Mouse (Mus musculus) intestine, embryonic 14.5 days (tissue): ENCODE results near the gene Pde7b. TPM values are rescaled to one million over a fixed set of nuclear protein-coding genes. Genes with fewer than 3 reads are reported as not detected.

Experiments used
- ATAC-seq: fragments of 200-750 bp; cut with Nextera tagmentation; replicated peaks from 2 replicates; pipeline ENCODE4 v1.8.0; 2017; ENCODE audit warnings: low read depth, moderate number of reproducible peaks, moderate TSS enrichment, moderate library complexity; ENCODE audit not compliant: low FRiP score, low TSS enrichment
- DNase-seq: peaks from one replicate; pipeline ENCODE4 v3.0.0-alpha.2; 2018; ENCODE audit warnings: low spot score
- H3K27ac ChIP-seq: fragments of 300-500 bp; sonication (generic); 2 replicates; pipeline ENCODE4 v1.5.1; 2014; ENCODE audit warnings: low read depth, mild to moderate bottlenecking, control low read depth
- H3K27me3 ChIP-seq: fragments of 300-500 bp; sonication (generic); replicated peaks from 2 replicates; pipeline ENCODE4 v1.6.1; 2014; ENCODE audit warnings: low read length, control low read depth; ENCODE audit not compliant: control insufficient read depth, insufficient read depth
- H3K36me3 ChIP-seq: fragments of 300-500 bp; sonication (generic); 2 replicates; pipeline ENCODE4 v1.6.1; 2014; ENCODE audit warnings: low read length, control low read depth; ENCODE audit not compliant: control insufficient read depth, insufficient read depth
- H3K4me1 ChIP-seq: fragments of 300-500 bp; sonication (generic); replicated peaks from 2 replicates; pipeline ENCODE4 v1.6.1; 2014; ENCODE audit warnings: low read length, control low read depth, mixed read lengths; ENCODE audit not compliant: control insufficient read depth, insufficient read depth
- H3K4me2 ChIP-seq: fragments of 300-500 bp; sonication (generic); 2 replicates; pipeline ENCODE4 v1.6.1; 2014; ENCODE audit warnings: low read length
- H3K4me3 ChIP-seq: fragments of 300-500 bp; sonication (generic); 2 replicates; pipeline ENCODE4 v1.5.1; 2014; ENCODE audit warnings: low read depth, low read length, control low read depth, mixed read lengths
- H3K9ac ChIP-seq: fragments of 300-500 bp; sonication (generic); 2 replicates; pipeline ENCODE4 v1.6.1; 2014; ENCODE audit warnings: mild to moderate bottlenecking, low read length
- H3K9me3 ChIP-seq: fragments of 300-500 bp; sonication (generic); 2 replicates; pipeline ENCODE4 v1.6.1; 2016; ENCODE audit warnings: low read length, control low read depth; ENCODE audit not compliant: control insufficient read depth
- WGBS: fragments of 180-500 bp; shearing (Covaris S2); extraction: QIAGEN DNeasy Blood & Tissue Kit; methylation state at CpG from one replicate; pipeline ENCODE4 v1.1.7; 2014; 5-methylcytosine and 5-hydroxymethylcytosine counted together
- polyA plus RNA-seq: library from polyadenylated mRNA; unstranded; fragments of >200 nt; fragmentation: Nextera tagmentation; extraction: Ambion mirVana; gene quantifications from 2 replicates; pipeline ENCODE4 v1.2.1, GENCODE M21; 2014

Gene Pde7b
- polyA plus RNA-seq, 1 experiment from 2014 or later, result 2.8 TPM

DNA sequence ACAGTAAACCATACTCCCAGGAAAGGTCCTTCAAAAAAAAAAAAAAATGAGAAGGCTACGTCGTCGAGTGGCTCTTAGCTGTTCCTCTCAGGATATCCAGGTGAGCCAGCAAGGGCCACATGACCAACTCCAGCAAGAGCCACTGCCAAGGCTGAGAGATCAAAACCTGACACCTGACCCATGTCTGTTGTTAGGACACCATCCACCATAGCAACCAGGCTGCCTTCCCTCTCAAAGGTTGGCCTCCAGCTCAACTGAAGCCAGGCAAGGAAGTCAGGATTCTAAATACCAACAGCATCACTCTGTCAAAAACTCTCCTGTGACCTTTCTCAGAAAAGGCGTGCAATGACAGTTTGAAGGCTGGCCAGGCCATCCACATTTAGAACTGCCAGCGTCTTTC is 211.4 kb downstream of the Pde7b start:
- H3K4me3 ChIP-seq, result no peak overlapping the region
- H3K9ac ChIP-seq, result no peak overlapping the region
- 89% methylated on average over 5 of the region's 5 CpGs for WGBS
- no peaks in the 10 kb centered on the region for H3K36me3 ChIP-seq
- no peak overlapping the region for H3K4me2 ChIP-seq
- DNase-seq (no peak), ATAC-seq (no peak)
- H3K9me3 ChIP-seq, result no peaks in the 10 kb centered on the region
- H3K27me3 ChIP-seq, result no peaks in the 10 kb centered on the region
- no peak overlapping the region for H3K27ac ChIP-seq
- H3K4me1 ChIP-seq, result no peaks in the 10 kb centered on the region; the same call in 1 of the 2 replicates

GRCm38 (mm10) chr10:20509819-20510218 is 215.1 kb downstream of the Pde7b start:
- H3K4me3 ChIP-seq, result no peak overlapping the region
- no peak overlapping the region for H3K4me2 ChIP-seq
- DNase-seq, result no peak
- no peak overlapping the region for H3K27ac ChIP-seq
- WGBS, result 95% methylated on average over 4 of the region's 4 CpGs
- no peak for ATAC-seq
- H3K4me1 ChIP-seq, result peaks cover 13% of the 10 kb centered on the region
- H3K9ac ChIP-seq, result no peak overlapping the region
- no peaks in the 10 kb centered on the region for H3K36me3 ChIP-seq
- H3K27me3 ChIP-seq, result no peaks in the 10 kb centered on the region
- H3K9me3 ChIP-seq, result no peaks in the 10 kb centered on the region

GRCm38 (mm10) chr10:20508497-20508896 is 216.4 kb downstream of the Pde7b start:
- Histone ChIP-seq H3K9ac (no peak overlapping the region), H3K4me2 (no peak overlapping the region), H3K9me3 (no peaks in the 10 kb centered on the region), H3K27me3 (no peaks in the 10 kb centered on the region), H3K4me3 (no peak overlapping the region), H3K36me3 (no peaks in the 10 kb centered on the region), H3K27ac (no peak overlapping the region), H3K4me1 (peaks cover 13% of the 10 kb centered on the region)
- ATAC-seq (no peak), DNase-seq (no peak)
- WGBS, result 60% methylated on average over 3 of the region's 3 CpGs

DNA sequence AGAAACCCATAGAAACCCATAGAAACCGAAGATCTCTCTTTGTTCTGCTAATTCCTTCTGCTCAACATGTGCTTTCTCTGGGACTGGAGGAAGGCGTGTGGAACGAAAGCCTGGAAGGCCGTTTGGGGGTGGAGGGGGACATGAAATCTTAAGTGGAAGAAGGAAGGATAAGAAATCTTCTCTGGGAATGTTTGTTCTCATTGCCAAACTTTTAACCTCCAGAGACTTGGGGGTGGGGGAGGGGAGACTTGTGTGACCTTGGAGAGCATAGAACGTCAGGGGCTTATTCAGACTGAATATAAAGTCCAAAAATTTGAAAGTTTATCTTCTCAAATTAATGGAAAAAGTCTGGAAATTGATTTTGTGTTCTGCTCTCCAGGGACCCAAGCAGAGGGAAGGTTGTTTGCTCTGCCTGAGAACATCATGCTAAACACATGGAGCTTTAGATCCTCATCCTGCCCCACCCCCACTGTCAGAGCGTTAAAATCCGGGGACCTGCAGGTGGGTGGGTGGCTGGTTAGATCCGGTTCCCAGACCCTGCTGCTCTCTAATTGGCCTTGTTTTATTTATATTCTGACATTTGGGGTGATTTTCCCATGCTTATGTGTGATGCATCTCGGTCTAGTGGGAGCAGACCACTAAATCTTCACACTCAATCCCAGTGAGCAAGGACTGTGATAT is 217.0 kb downstream of the Pde7b start:
- no peak overlapping the region for H3K4me3 ChIP-seq
- ATAC-seq (0 out of 2 replicates have a peak, but pooled peaks have one; percentile 53), DNase-seq (no peak)

DNA sequence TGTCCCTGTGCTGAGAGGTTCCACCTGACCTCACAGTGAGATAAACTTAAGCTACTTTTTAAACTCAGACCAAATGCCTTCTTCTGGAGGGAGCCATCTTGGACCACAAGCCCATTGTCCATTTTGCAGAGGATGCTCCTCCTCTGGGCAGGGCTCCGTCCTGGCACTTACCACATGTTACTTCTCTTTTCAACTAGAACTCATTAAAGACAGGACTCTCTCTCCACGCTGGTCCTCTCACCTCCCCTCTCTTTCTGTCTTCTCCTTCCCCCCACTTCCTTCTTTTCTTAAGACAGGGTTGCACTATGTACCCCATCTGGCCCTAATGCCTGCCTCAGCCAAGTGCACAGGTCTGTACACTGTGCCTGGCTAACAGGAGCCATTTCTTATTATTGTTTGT is 217.8 kb downstream of the Pde7b start:
- H3K4me1 ChIP-seq, result peaks cover 13% of the 10 kb centered on the region
- H3K36me3 ChIP-seq, result no peaks in the 10 kb centered on the region
- no peak overlapping the region for H3K9ac ChIP-seq
- no peak overlapping the region for H3K4me2 ChIP-seq
- H3K4me3 ChIP-seq, result no peak overlapping the region
- no peaks in the 10 kb centered on the region for H3K9me3 ChIP-seq
- no peak for DNase-seq
- peak overlapping the region; percentile 48; the same call in 1 of the 2 replicates for H3K27ac ChIP-seq
- 89% methylated on average over 2 of the region's 2 CpGs for WGBS
- no peaks in the 10 kb centered on the region for H3K27me3 ChIP-seq
- no peak for ATAC-seq

More for the DNA sequence above, 217.0 kb downstream of the Pde7b start:
- Histone ChIP-seq H3K27me3 (no peaks in the 10 kb centered on the region), H3K4me2 (no peak overlapping the region), H3K9ac (no peak overlapping the region), H3K9me3 (no peaks in the 10 kb centered on the region), H3K27ac (peak overlapping the region; percentile 48), H3K4me1 (peaks cover 13% of the 10 kb centered on the region), H3K36me3 (no peaks in the 10 kb centered on the region)
- WGBS, result 34% methylated on average over 9 of the region's 9 CpGs

DNA sequence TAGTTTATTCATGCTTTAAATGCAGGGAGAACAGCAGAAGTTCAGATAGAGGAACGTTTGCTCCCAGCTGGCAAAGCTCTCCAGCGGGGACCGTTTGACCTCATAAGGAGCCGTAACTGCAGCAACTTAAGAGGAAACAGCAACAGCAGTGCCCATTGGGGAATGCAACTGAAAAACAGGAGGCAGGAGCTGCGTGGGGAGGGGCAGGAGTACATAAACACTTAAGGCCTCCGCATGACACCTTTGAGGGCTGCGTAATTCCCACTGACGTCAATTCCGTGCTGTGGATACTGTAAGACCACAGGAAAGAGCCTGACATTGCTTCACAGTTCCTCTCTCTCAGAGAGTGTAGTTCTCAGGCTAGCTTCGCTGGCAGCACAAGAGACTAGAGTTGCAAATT is 219.4 kb downstream of the Pde7b start:
- Histone ChIP-seq H3K9ac (no peak overlapping the region), H3K27me3 (no peaks in the 10 kb centered on the region), H3K36me3 (no peaks in the 10 kb centered on the region), H3K9me3 (no peaks in the 10 kb centered on the region), H3K4me3 (no peak overlapping the region), H3K4me2 (no peak overlapping the region), H3K4me1 (peaks cover 13% of the 10 kb centered on the region), H3K27ac (no peak overlapping the region)
- WGBS, result 76% methylated on average over 10 of the region's 10 CpGs
- ATAC-seq (no peak), DNase-seq (no peak)

- DNase-seq (no peak), ATAC-seq (no peak)
- H3K9ac ChIP-seq, result no peak overlapping the region
- no peak overlapping the region for H3K27ac ChIP-seq
- H3K27me3 ChIP-seq, result no peaks in the 10 kb centered on the region
- 91% methylated on average over 3 of the region's 3 CpGs for WGBS
- no peaks in the 10 kb centered on the region for H3K9me3 ChIP-seq
- H3K4me1 ChIP-seq, result peaks cover 13% of the 10 kb centered on the region
- no peak overlapping the region for H3K4me2 ChIP-seq
- no peak overlapping the region for H3K4me3 ChIP-seq
- no peaks in the 10 kb centered on the region for H3K36me3 ChIP-seq
These were observed 220.1 kb downstream of the Pde7b start for GRCm38 (mm10) chr10:20504800-20505199.

- no peak overlapping the region for H3K4me2 ChIP-seq
- WGBS, result 86% methylated on average over 17 of the region's 17 CpGs
- no peaks in the 10 kb centered on the region for H3K9me3 ChIP-seq
- H3K36me3 ChIP-seq, result no peaks in the 10 kb centered on the region
- DNase-seq (no peak), ATAC-seq (no peak)
- no peak overlapping the region for H3K9ac ChIP-seq
- H3K4me1 ChIP-seq, result peaks cover 13% of the 10 kb centered on the region
- H3K27me3 ChIP-seq, result no peaks in the 10 kb centered on the region
- H3K4me3 ChIP-seq, result no peak overlapping the region
- no peak overlapping the region for H3K27ac ChIP-seq
These were observed 221.4 kb downstream of the Pde7b start for GRCm38 (mm10) chr10:20503265-20504025.
